ENCODE assay signal across 7 mouse cellular contexts in genomic region chr3:37472461-37472860, GRCm38 (mm10). TPM values are rescaled to one million over a fixed set of nuclear protein-coding genes. Genes with fewer than 3 reads are reported as not detected.
DNase-seq lines count a peak whose midpoint lies in the region; ATAC-seq and TF ChIP-seq lines count a peak whose summit lies in the region.

No protein-coding gene starts in this region.

- H3K4me2 ChIP-seq in hindbrain, postnatal 0 days (ENCODE audit: low read depth, low read length), result no peak overlapping the region
- H3K4me2 ChIP-seq in hindbrain, embryonic 13.5 days, result no peak overlapping the region

- no peak overlapping the region for H3K4me3 ChIP-seq in hindbrain, postnatal 0 days (ENCODE audit: low read length)
- H3K4me3 ChIP-seq in hindbrain, embryonic 13.5 days, result no peak overlapping the region

- peak; percentile 66 for DNase-seq in hindbrain, postnatal 0 days (ENCODE audit: low spot score)
- DNase-seq in urinary bladder, postnatal 14 days (ENCODE audit: low spot score), result peak; percentile 21
- DNase-seq in urinary bladder, postnatal 36 days (ENCODE audit: low spot score in 2 of 2), result no peak
- DNase-seq in heart, postnatal 4 days, result peak; percentile 42
- no peak for DNase-seq in urinary bladder, postnatal 4 days (ENCODE audit: low spot score in 2 of 2)

- no peak for ATAC-seq in hindbrain, postnatal 0 days
- ATAC-seq in hindbrain, embryonic 13.5 days (ENCODE audit: low FRiP score), result no peak
- no peak for ATAC-seq in frontal cortex, adult (ENCODE audit: low TSS enrichment)

- no peaks in the 10 kb centered on the region for H3K4me1 ChIP-seq in hindbrain, postnatal 0 days (ENCODE audit: insufficient read depth, low read length)
- H3K4me1 ChIP-seq in hindbrain, embryonic 13.5 days (replicated peaks), result no peaks in the 10 kb centered on the region

- no peaks in the 10 kb centered on the region for H3K27me3 ChIP-seq in hindbrain, postnatal 0 days (ENCODE audit: insufficient read depth, low read length)
- no peaks in the 10 kb centered on the region for H3K27me3 ChIP-seq in hindbrain, embryonic 13.5 days

- H3K9ac ChIP-seq in hindbrain, postnatal 0 days (replicated peaks; ENCODE audit: low read length), result no peak overlapping the region
- no peak overlapping the region for H3K9ac ChIP-seq in hindbrain, embryonic 13.5 days

- H3K27ac ChIP-seq in hindbrain, postnatal 0 days, result no peak overlapping the region
- H3K27ac ChIP-seq in hindbrain, embryonic 13.5 days, result no peak overlapping the region

- H3K9me3 ChIP-seq in hindbrain, postnatal 0 days (ENCODE audit: low read length), result no peaks in the 10 kb centered on the region
- no peaks in the 10 kb centered on the region for H3K9me3 ChIP-seq in hindbrain, embryonic 13.5 days

- peak; percentile 54 for TF ChIP-seq CTCF in hindbrain, postnatal 0 days (IDR thresholded peaks at IDR 0.05; ENCODE audit: low read depth)

- H3K36me3 ChIP-seq in hindbrain, postnatal 0 days (ENCODE audit: insufficient read depth, low read length), result no peaks in the 10 kb centered on the region
- no peaks in the 10 kb centered on the region for H3K36me3 ChIP-seq in hindbrain, embryonic 13.5 days

RNA-seq across cellular contexts. Expression of gene Nudt6, which starts 52.5 kb away (rescaled TPM):
- total RNA-seq in hindbrain, postnatal 0 days (2014; rRNA removed), result 0.93 and 2.1 TPM in 2 replicates
- 8.7 and 10.1 TPM in 2 replicates for polyA plus RNA-seq in hindbrain, postnatal 0 days (2015; fragmentation: Nextera tagmentation; extraction: Ambion mirVana)
- 6.4 and 6.6 TPM in 2 replicates for polyA plus RNA-seq in hindbrain, embryonic 13.5 days (2015; fragmentation: Nextera tagmentation; extraction: Ambion mirVana)
- total RNA-seq in heart, postnatal 4 days (2021), result 10 to 100 TPM; 15.0 to 15.1 TPM

RNA-seq across cellular contexts. Expression of gene Spata5, which starts 52.8 kb away (rescaled TPM):
- total RNA-seq in hindbrain, postnatal 0 days (2014; rRNA removed), result 12.2 and 13.2 TPM in 2 replicates
- polyA plus RNA-seq in hindbrain, postnatal 0 days (2015; fragmentation: Nextera tagmentation; extraction: Ambion mirVana), result 18.8 and 22.9 TPM in 2 replicates
- 30.6 and 38.3 TPM in 2 replicates for polyA plus RNA-seq in hindbrain, embryonic 13.5 days (2015; fragmentation: Nextera tagmentation; extraction: Ambion mirVana)
- total RNA-seq in heart, postnatal 4 days (2021), result 10 to 100 TPM; 25.4 to 28.9 TPM

Comparison
In these comparisons a context has a peak if more than half of its experiments do, and no peak if none do; other contexts are left out.
1. DNase-seq: peak in hindbrain, postnatal 0 days (single experiment), urinary bladder, postnatal 14 days (single experiment) and heart, postnatal 4 days (single experiment); none in urinary bladder, postnatal 36 days (0 of 2) and urinary bladder, postnatal 4 days (0 of 2).